Mouse (Mus musculus) MEL (cell line): ENCODE measurements around the gene Il22ra1. TPM values are rescaled to one million over a fixed set of nuclear protein-coding genes. Genes with fewer than 3 reads are reported as not detected.

Source experiments
- DNase-seq: peaks from one replicate; pipeline ENCODE4 v3.0.0; 2011; ENCODE audit warnings: low read depth, low spot score
- H3K27ac ChIP-seq: 2 replicates; pipeline ENCODE4 v1.5.1; 2012; ENCODE audit warnings: low read depth, mild to moderate bottlenecking, control low read depth, low read length, moderate library complexity; ENCODE audit not compliant: control insufficient read depth
- H3K27me3 ChIP-seq, 2 experiments: fragments of 150-350 bp in 1 of 2; sonication (generic) in 1 of 2; 2 replicates each; pipeline ENCODE4 v1.6.1; 2012; ENCODE audit warnings: low read length in 2 of 2, mild to moderate bottlenecking in 2 of 2, improper control_type of control experiment in 1 of 2, moderate library complexity in 1 of 2; ENCODE audit not compliant: insufficient read depth in 2 of 2, control insufficient read depth in 1 of 2
- H3K36me3 ChIP-seq, 2 experiments: 2 replicates each; pipeline ENCODE4 v1.6.1; 2012 to 2014; ENCODE audit warnings: low read length in 2 of 2, improper control_type of control experiment in 1 of 2, inconsistent platforms in 1 of 2, mild to moderate bottlenecking in 1 of 2; ENCODE audit not compliant: insufficient read depth in 2 of 2, control insufficient read depth in 1 of 2
- H3K4me1 ChIP-seq, 2 experiments: fragments of 150-350 bp in 1 of 2; sonication (generic) in 1 of 2; 2 replicates each; pipeline ENCODE4 v1.6.1; 2012; ENCODE audit warnings: low read length in 2 of 2, improper control_type of control experiment in 1 of 2, mild to moderate bottlenecking in 1 of 2; ENCODE audit not compliant: insufficient read depth in 2 of 2, control insufficient read depth in 1 of 2
- H3K4me3 ChIP-seq, 2 experiments: fragments of 150-350 bp in 1 of 2; sonication (generic) in 1 of 2; 2 replicates each; pipeline ENCODE4 v1.5.1; 2012; ENCODE audit warnings: low read depth in 2 of 2, low read length in 2 of 2, mild to moderate bottlenecking in 2 of 2, moderate library complexity in 2 of 2, control low read depth in 1 of 2, improper control_type of control experiment in 1 of 2; ENCODE audit not compliant: control insufficient read depth in 1 of 2, insufficient read depth in 1 of 2
- H3K79me2 ChIP-seq: 2 replicates; pipeline ENCODE4 v1.6.1; 2012; ENCODE audit warnings: mild to moderate bottlenecking, low read length, moderate library complexity; ENCODE audit not compliant: control insufficient read depth, poor library complexity, insufficient read depth
- H3K9ac ChIP-seq: 2 replicates; pipeline ENCODE4 v1.6.1; 2012; ENCODE audit warnings: low read depth, mild to moderate bottlenecking, control low read depth, low read length, moderate library complexity; ENCODE audit not compliant: control insufficient read depth, poor library complexity, severe bottlenecking
- H3K9me3 ChIP-seq: fragments of 150-350 bp; sonication (generic); replicated peaks from 2 replicates; pipeline ENCODE4 v1.6.1; 2012; ENCODE audit warnings: mild to moderate bottlenecking, low read length, improper control_type of control experiment, moderate library complexity; ENCODE audit not compliant: insufficient read depth
- BHLHE40 ChIP-seq: IDR thresholded peaks from 2 replicates; pipeline ENCODE4 v1.6.1; 2012; ENCODE audit warnings: low read depth, mild to moderate bottlenecking, inconsistent platforms, low read length, improper control_type of control experiment, borderline replicate concordance
- CHD1 ChIP-seq: IDR thresholded peaks from 2 replicates; pipeline ENCODE4 v1.6.1; 2012; ENCODE audit warnings: low read depth, mild to moderate bottlenecking, inconsistent platforms, low read length, improper control_type of control experiment
- CHD2 ChIP-seq: IDR thresholded peaks from 2 replicates; pipeline ENCODE4 v1.6.1; 2011; ENCODE audit warnings: low read length, improper control_type of control experiment
- CTCF ChIP-seq, 3 experiments: IDR thresholded peaks in 2 of 3; conservative IDR thresholded peaks in 1 of 3; 2 replicates each; pipeline ENCODE4 v1.5.1; 2011 to 2012; ENCODE audit warnings: low read length in 3 of 3, low read depth in 2 of 3, mild to moderate bottlenecking in 2 of 3, improper control_type of control experiment in 1 of 3, inconsistent platforms in 1 of 3, mixed read lengths in 1 of 3, moderate library complexity in 1 of 3; ENCODE audit not compliant: control insufficient read depth in 1 of 3, insufficient read depth in 1 of 3, poor library complexity in 1 of 3, severe bottlenecking in 1 of 3
- ELF1 ChIP-seq: IDR thresholded peaks from 2 replicates; pipeline ENCODE4 v1.6.1; 2014; ENCODE audit warnings: low read depth, mild to moderate bottlenecking, inconsistent platforms, low read length, improper control_type of control experiment, moderate library complexity
- EP300 ChIP-seq, 2 experiments: IDR thresholded peaks; 2 replicates each; pipeline ENCODE4 v1.6.1; 2011; ENCODE audit warnings: improper control_type of control experiment in 2 of 2, low read length in 2 of 2, low read depth in 1 of 2, mild to moderate bottlenecking in 1 of 2
- GABPA ChIP-seq: IDR thresholded peaks from 2 replicates; pipeline ENCODE4 v1.6.1; 2012; ENCODE audit warnings: low read depth, mild to moderate bottlenecking, inconsistent platforms, low read length, improper control_type of control experiment, moderate library complexity
- GATA1 ChIP-seq: IDR thresholded peaks from 2 replicates; pipeline ENCODE4 v1.6.1; 2011; ENCODE audit warnings: low read depth, low read length, improper control_type of control experiment
- HCFC1 ChIP-seq: IDR thresholded peaks from 2 replicates; pipeline ENCODE4 v1.6.1; 2012; ENCODE audit warnings: low read depth, mild to moderate bottlenecking, inconsistent platforms, low read length, improper control_type of control experiment, moderate library complexity
- JUND ChIP-seq: IDR thresholded peaks from 2 replicates; pipeline ENCODE4 v1.6.1; 2011; ENCODE audit warnings: low read depth, mild to moderate bottlenecking, improper control_type of control experiment, low read length
- KAT2A ChIP-seq: conservative IDR thresholded peaks from 2 replicates; pipeline ENCODE4 v1.6.1; 2012; ENCODE audit warnings: low read depth, low read length, improper control_type of control experiment, inconsistent platforms
- MAFK ChIP-seq: IDR thresholded peaks from 2 replicates; pipeline ENCODE4 v1.6.1; 2011; ENCODE audit warnings: low read depth, mild to moderate bottlenecking, low read length, improper control_type of control experiment, borderline replicate concordance
- MAX ChIP-seq: IDR thresholded peaks from 2 replicates; pipeline ENCODE4 v1.6.1; 2011; ENCODE audit warnings: low read length, improper control_type of control experiment
- MAZ ChIP-seq: IDR thresholded peaks from 2 replicates; pipeline ENCODE4 v1.6.1; 2012; ENCODE audit warnings: low read depth, mild to moderate bottlenecking, inconsistent platforms, low read length, improper control_type of control experiment
- MEF2A ChIP-seq: IDR thresholded peaks from 2 replicates; pipeline ENCODE4 v1.6.1; 2014; ENCODE audit warnings: low read depth, mild to moderate bottlenecking, inconsistent platforms, low read length, improper control_type of control experiment; ENCODE audit not compliant: poor library complexity, insufficient replicate concordance, severe bottlenecking; ENCODE audit errors: extremely low read depth
- MYB ChIP-seq: IDR thresholded peaks from 2 replicates; pipeline ENCODE4 v1.6.1; 2011; ENCODE audit warnings: mild to moderate bottlenecking, low read depth, low read length, improper control_type of control experiment
- NRF1 ChIP-seq: IDR thresholded peaks from 2 replicates; pipeline ENCODE4 v1.6.1; 2014; ENCODE audit warnings: low read depth, mild to moderate bottlenecking, inconsistent platforms, low read length, improper control_type of control experiment, moderate library complexity; ENCODE audit not compliant: poor library complexity, insufficient read depth, severe bottlenecking
- POLR2AphosphoS5 ChIP-seq: IDR thresholded peaks from 2 replicates; pipeline ENCODE4 v1.6.1; 2012; ENCODE audit warnings: low read depth, borderline replicate concordance, mild to moderate bottlenecking, inconsistent platforms, low read length, moderate library complexity, mixed read lengths
- RCOR1 ChIP-seq: IDR thresholded peaks from 2 replicates; pipeline ENCODE4 v1.6.1; 2012; ENCODE audit warnings: low read depth, mild to moderate bottlenecking, inconsistent platforms, low read length, improper control_type of control experiment
- SIN3A ChIP-seq: IDR thresholded peaks from 2 replicates; pipeline ENCODE4 v1.6.1; 2012; ENCODE audit warnings: low read length, improper control_type of control experiment, inconsistent platforms
- SMC3 ChIP-seq: IDR thresholded peaks from 2 replicates; pipeline ENCODE4 v1.6.1; 2011; ENCODE audit warnings: low read depth, low read length, improper control_type of control experiment
- TBP ChIP-seq: IDR thresholded peaks from 2 replicates; pipeline ENCODE4 v1.8.0; 2011; ENCODE audit warnings: low read depth, low read length, improper control_type of control experiment
- TCF12 ChIP-seq: IDR thresholded peaks from 2 replicates; pipeline ENCODE4 v1.6.1; 2014; ENCODE audit warnings: low read depth, mild to moderate bottlenecking, inconsistent platforms, low read length, improper control_type of control experiment, moderate library complexity
- USF1 ChIP-seq: IDR thresholded peaks from 2 replicates; pipeline ENCODE4 v1.6.1; 2014; ENCODE audit warnings: low read depth, mild to moderate bottlenecking, inconsistent platforms, low read length, improper control_type of control experiment, moderate library complexity
- ZKSCAN1 ChIP-seq: IDR thresholded peaks from 2 replicates; pipeline ENCODE4 v1.6.1; 2012; ENCODE audit warnings: low read depth, mild to moderate bottlenecking, inconsistent platforms, low read length, improper control_type of control experiment, moderate library complexity
- ZMIZ1 ChIP-seq: IDR thresholded peaks from 2 replicates; pipeline ENCODE4 v1.6.1; 2012; ENCODE audit warnings: low read depth, mild to moderate bottlenecking, inconsistent platforms, low read length, improper control_type of control experiment, moderate library complexity
- polyA plus RNA-seq, 2 experiments: library from polyadenylated mRNA; stranded (reverse) in 1 of 2; unstranded in 1 of 2; fragments of >175 nt in 1 of 2; fragments of >200 nt in 1 of 2; gene quantifications; 2 replicates each; pipeline versions ENCODE4 v1.2.1 to v1.2.4; 2012; ENCODE audit warnings: low replicate concordance in 2 of 2, low read depth in 1 of 2; ENCODE audit not compliant: insufficient read length in 2 of 2, insufficient read depth in 1 of 2, missing spikeins in 1 of 2
- total RNA-seq: library from RNA; depleted of rRNA; stranded (reverse); fragments of 300-350 nt; gene quantifications from 2 replicates; pipeline ENCODE4 v1.2.3, GENCODE M21; 2012

Il22ra1 gene
- total and polyA plus RNA-seq, 3 experiments = 0.03 TPM; not detected in 2

DNA sequence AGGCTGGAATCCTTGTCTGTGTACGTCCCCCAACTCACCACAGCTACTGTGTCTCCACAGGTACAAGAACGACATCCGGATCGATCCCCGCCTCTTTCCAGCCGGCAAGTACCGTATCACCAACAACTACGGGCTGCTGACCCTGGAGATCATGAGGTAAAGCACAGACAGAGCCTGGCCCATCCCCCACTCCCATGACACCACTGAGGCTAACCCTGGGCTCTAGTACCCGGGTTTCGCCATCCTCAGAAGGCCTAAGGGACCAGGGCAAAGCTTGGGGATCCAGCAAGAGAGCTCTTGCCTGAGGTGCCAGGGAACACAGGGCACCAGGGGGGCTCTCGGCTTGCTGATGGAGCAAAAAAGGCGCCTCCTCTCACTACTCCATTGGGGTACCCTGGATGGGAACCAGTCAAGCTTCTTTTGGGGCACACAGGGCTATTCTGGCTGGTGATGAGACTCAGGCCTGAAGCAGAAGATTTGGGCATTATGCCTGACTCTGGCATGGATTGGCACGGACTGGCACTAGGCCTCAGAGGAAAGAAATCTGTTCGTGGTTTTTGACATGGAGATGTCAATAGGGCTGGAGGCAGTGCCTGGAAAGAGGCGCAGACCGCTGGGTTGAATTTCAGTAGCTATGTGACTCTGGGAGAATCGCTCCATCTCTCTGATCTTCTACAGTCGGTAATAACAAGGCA, 42.8 kb downstream of the Il22ra1 start:
- no peaks in the 10 kb centered on the region for H3K4me1 ChIP-seq
- no peak overlapping the region for H3K27ac ChIP-seq
- H3K4me3 ChIP-seq = no peak overlapping the region
- H3K9ac ChIP-seq = no peak overlapping the region
- no peaks in the 10 kb centered on the region for H3K79me2 ChIP-seq
- TF ChIP-seq NRF1 = no peak
- no peak for TF ChIP-seq JUND
- no peak for TF ChIP-seq HCFC1
- no peak for TF ChIP-seq MAFK
- TF ChIP-seq ZKSCAN1 = no peak
- TF ChIP-seq BHLHE40 = no peak
- TF ChIP-seq KAT2A = no peak
- TF ChIP-seq ZMIZ1 = no peak
- TF ChIP-seq EP300 (IDR thresholded peaks at IDR 0.05; ENCODE audit: low read depth in 1 of 2, low read length in 2 of 2) = no peak
- no peak for TF ChIP-seq MYB
- TF ChIP-seq USF1 = no peak
- TF ChIP-seq TCF12 = no peak
- no peak for TF ChIP-seq GATA1
- no peak for TF ChIP-seq CHD2
- TF ChIP-seq MAZ = no peak
- no peak for TF ChIP-seq MAX
- H3K36me3 ChIP-seq = no peaks in the 10 kb centered on the region
- H3K27me3 ChIP-seq = no peaks in the 10 kb centered on the region; a peak in 2 of 4 replicates
- no peak for DNase-seq
- H3K9me3 ChIP-seq = no peaks in the 10 kb centered on the region

DNA sequence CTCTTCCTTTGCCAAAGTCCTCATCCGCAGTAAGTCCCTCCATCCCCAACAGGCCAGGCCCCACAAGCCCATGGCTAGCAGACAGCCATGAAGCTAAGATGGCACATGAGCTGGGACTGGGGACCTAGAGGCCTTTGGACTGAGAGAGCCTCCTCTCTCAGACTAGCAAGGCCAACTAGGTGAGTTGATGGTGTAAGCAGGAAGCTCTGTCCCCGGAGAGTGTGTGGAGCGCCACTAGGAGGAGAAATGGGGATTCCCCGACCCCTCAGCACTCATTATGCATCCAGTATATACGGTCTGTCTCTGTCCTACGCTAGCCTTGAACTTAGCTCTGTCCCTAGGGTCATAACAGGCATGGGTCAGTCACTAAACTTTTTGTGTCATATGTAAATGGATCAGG, 43.6 kb downstream of the Il22ra1 start:
- Histone ChIP-seq H3K9ac (no peak overlapping the region), H3K27ac (no peak overlapping the region), H3K36me3 (no peaks in the 10 kb centered on the region), H3K79me2 (no peaks in the 10 kb centered on the region), H3K27me3 (no peaks in the 10 kb centered on the region; a peak in 3 of 4 replicates), H3K9me3 (no peaks in the 10 kb centered on the region), H3K4me1 (no peaks in the 10 kb centered on the region), H3K4me3 (no peak overlapping the region)
- TF ChIP-seq TCF12 (no peak), NRF1 (no peak), MYB (no peak), SMC3 (no peak), CTCF (IDR thresholded peaks at IDR 0.05 in 2 of 3, conservative IDR thresholded peaks at IDR 0.05 in 1 of 3; ENCODE audit: control insufficient read depth in 1 of 3, insufficient read depth in 1 of 3, low read depth in 2 of 3, low read length in 3 of 3, poor library complexity in 1 of 3, severe bottlenecking in 1 of 3) (no peak), POLR2AphosphoS5 (no peak), KAT2A (no peak), MAX (no peak), CHD1 (no peak), CHD2 (no peak), RCOR1 (no peak), TBP (no peak), GABPA (no peak), JUND (no peak), ELF1 (no peak), USF1 (no peak), MEF2A (no peak), SIN3A (no peak)
- no peak for DNase-seq
